Mouse (Mus musculus) CH12.LX (cell line): ENCODE measurements around the gene Chd9. TPM values are rescaled to one million over a fixed set of nuclear protein-coding genes. Genes with fewer than 3 reads are reported as not detected.

ENCODE experiments used
- DNase-seq: peaks from one replicate; pipeline ENCODE4 v3.0.0-alpha.2; 2013; ENCODE audit errors: extremely low read depth
- H3K27ac ChIP-seq: 2 replicates; pipeline ENCODE4 v1.5.1; 2012; ENCODE audit warnings: low read depth, mild to moderate bottlenecking, control low read depth, moderate library complexity; ENCODE audit not compliant: insufficient read depth
- H3K27me3 ChIP-seq: replicated peaks from 2 replicates; pipeline ENCODE3; 2012; ENCODE audit warnings: inconsistent platforms
- H3K36me3 ChIP-seq, 2 experiments: replicated peaks in 1 of 2; 2 replicates each; pipeline versions ENCODE3 to v1.6.1; 2012; ENCODE audit warnings: inconsistent platforms in 1 of 2, low read length in 1 of 2, mild to moderate bottlenecking in 1 of 2, mixed read lengths in 1 of 2, moderate library complexity in 1 of 2; ENCODE audit not compliant: control insufficient read depth in 1 of 2, insufficient read depth in 1 of 2
- H3K4me1 ChIP-seq, 2 experiments: 2 replicates each; pipeline ENCODE4 v1.6.1; 2012; ENCODE audit warnings: inconsistent platforms in 1 of 2, moderate library complexity in 1 of 2; ENCODE audit not compliant: insufficient read depth in 2 of 2, control insufficient read depth in 1 of 2
- H3K4me2 ChIP-seq: 2 replicates; pipeline ENCODE4 v1.6.1; 2012; ENCODE audit warnings: low read depth, mild to moderate bottlenecking, control low read depth; ENCODE audit not compliant: poor library complexity, insufficient read depth, severe bottlenecking
- H3K4me3 ChIP-seq, 3 experiments: fragments of 150-350 bp in 1 of 3; sonication (generic) in 1 of 3; replicated peaks in 1 of 3; 2 replicates each; pipeline versions ENCODE3 to v1.5.1; 2011 to 2012; ENCODE audit warnings: low read depth in 2 of 3, low read length in 2 of 3, mild to moderate bottlenecking in 2 of 3, moderate library complexity in 2 of 3, control low read depth in 1 of 3, improper control_type of control experiment in 1 of 3, inconsistent platforms in 1 of 3, mixed read lengths in 1 of 3; ENCODE audit not compliant: poor library complexity in 1 of 3
- H3K79me2 ChIP-seq: replicated peaks from 2 replicates; pipeline ENCODE4 v1.6.1; 2012; ENCODE audit warnings: mild to moderate bottlenecking, moderate library complexity; ENCODE audit not compliant: control insufficient read depth, poor library complexity, insufficient read depth, severe bottlenecking; ENCODE audit errors: extremely low read depth
- H3K9ac ChIP-seq: 2 replicates; pipeline ENCODE4 v1.6.1; 2012; ENCODE audit warnings: low read depth, mild to moderate bottlenecking, control low read depth, moderate library complexity; ENCODE audit not compliant: insufficient read depth
- H3K9me3 ChIP-seq: replicated peaks from 2 replicates; pipeline ENCODE3; 2012; ENCODE audit warnings: low read length, inconsistent platforms, mixed read lengths
- BHLHE40 ChIP-seq: IDR thresholded peaks from 2 replicates; pipeline ENCODE4 v1.6.1; 2011; ENCODE audit warnings: mild to moderate bottlenecking, low read depth, low read length, improper control_type of control experiment
- CHD1 ChIP-seq: IDR thresholded peaks from 2 replicates; pipeline ENCODE4 v1.6.1; 2012; ENCODE audit warnings: low read depth, low read length, improper control_type of control experiment, inconsistent platforms
- CHD2 ChIP-seq: IDR thresholded peaks from 2 replicates; pipeline ENCODE4 v1.6.1; 2011; ENCODE audit warnings: low read length, improper control_type of control experiment
- CTCF ChIP-seq, 2 experiments: IDR thresholded peaks in 1 of 2; conservative IDR thresholded peaks in 1 of 2; 2 replicates each; pipeline ENCODE4 v1.5.1; 2011 to 2012; ENCODE audit warnings: low read depth in 2 of 2, low read length in 2 of 2, improper control_type of control experiment in 1 of 2, inconsistent platforms in 1 of 2, mild to moderate bottlenecking in 1 of 2, moderate library complexity in 1 of 2
- E2F4 ChIP-seq: IDR thresholded peaks from 2 replicates; pipeline ENCODE4 v1.6.1; 2011; ENCODE audit warnings: low read depth, low read length, improper control_type of control experiment; ENCODE audit not compliant: insufficient replicate concordance
- EP300 ChIP-seq: IDR thresholded peaks from 2 replicates; pipeline ENCODE4 v1.6.1; 2011; ENCODE audit warnings: low read length, improper control_type of control experiment
- GABPA ChIP-seq: IDR thresholded peaks from 2 replicates; pipeline ENCODE4 v1.6.1; 2012; ENCODE audit warnings: low read depth, low read length, improper control_type of control experiment, inconsistent platforms; ENCODE audit not compliant: insufficient replicate concordance
- IRF4 ChIP-seq: IDR thresholded peaks from 2 replicates; pipeline ENCODE4 v1.6.1; 2014; ENCODE audit warnings: low read depth, mild to moderate bottlenecking, inconsistent platforms, low read length, improper control_type of control experiment
- JUN ChIP-seq: IDR thresholded peaks from 2 replicates; pipeline ENCODE4 v1.6.1; 2011; ENCODE audit warnings: low read depth, mild to moderate bottlenecking, low read length, improper control_type of control experiment, moderate library complexity; ENCODE audit not compliant: insufficient read depth
- KAT2A ChIP-seq: IDR thresholded peaks from 2 replicates; pipeline ENCODE4 v1.6.1; 2012; ENCODE audit warnings: low read length, improper control_type of control experiment, inconsistent platforms; ENCODE audit not compliant: insufficient replicate concordance
- MAFK ChIP-seq: IDR thresholded peaks from 2 replicates; pipeline ENCODE4 v1.6.1; 2011; ENCODE audit warnings: low read length, improper control_type of control experiment; ENCODE audit not compliant: insufficient replicate concordance
- MAZ ChIP-seq: IDR thresholded peaks from 2 replicates; pipeline ENCODE4 v1.6.1; 2012; ENCODE audit warnings: low read depth, mild to moderate bottlenecking, inconsistent platforms, low read length, improper control_type of control experiment, moderate library complexity
- MEF2A ChIP-seq: IDR thresholded peaks from 2 replicates; pipeline ENCODE4 v1.6.1; 2014; ENCODE audit warnings: low read depth, mild to moderate bottlenecking, inconsistent platforms, low read length, improper control_type of control experiment, borderline replicate concordance
- MXI1 ChIP-seq: IDR thresholded peaks from 2 replicates; pipeline ENCODE4 v1.6.1; 2011; ENCODE audit warnings: mild to moderate bottlenecking, low read depth, low read length, improper control_type of control experiment
- NELFE ChIP-seq: IDR thresholded peaks from 2 replicates; pipeline ENCODE4 v1.6.1; 2011; ENCODE audit warnings: low read depth, low read length, improper control_type of control experiment
- POLR2AphosphoS2 ChIP-seq: IDR thresholded peaks from 2 replicates; pipeline ENCODE4 v1.6.1; 2011; ENCODE audit warnings: low read depth, low read length, improper control_type of control experiment
- RAD21 ChIP-seq: IDR thresholded peaks from 2 replicates; pipeline ENCODE4 v1.6.1; 2011; ENCODE audit warnings: low read depth, mild to moderate bottlenecking, low read length, improper control_type of control experiment, moderate library complexity
- SMC3 ChIP-seq: IDR thresholded peaks from 2 replicates; pipeline ENCODE4 v1.6.1; 2011; ENCODE audit warnings: low read depth, low read length, improper control_type of control experiment
- TBP ChIP-seq: conservative IDR thresholded peaks from 2 replicates; pipeline ENCODE4 v1.6.1; 2011; ENCODE audit warnings: low read depth, low read length, improper control_type of control experiment
- TCF12 ChIP-seq: IDR thresholded peaks from 2 replicates; pipeline ENCODE4 v1.6.1; 2014; ENCODE audit warnings: low read depth, mild to moderate bottlenecking, inconsistent platforms, low read length, improper control_type of control experiment
- UBTF ChIP-seq: IDR thresholded peaks from 2 replicates; pipeline ENCODE4 v1.6.1; 2012; ENCODE audit warnings: low read depth, mild to moderate bottlenecking, inconsistent platforms, low read length, improper control_type of control experiment, moderate library complexity
- USF1 ChIP-seq: IDR thresholded peaks from 2 replicates; pipeline ENCODE4 v1.6.1; 2014; ENCODE audit warnings: low read depth, mild to moderate bottlenecking, inconsistent platforms, low read length, improper control_type of control experiment
- ZC3H11A ChIP-seq: IDR thresholded peaks from 2 replicates; pipeline ENCODE4 v1.6.1; 2012; ENCODE audit warnings: low read depth, mild to moderate bottlenecking, inconsistent platforms, low read length, improper control_type of control experiment
- ZMIZ1 ChIP-seq: IDR thresholded peaks from 2 replicates; pipeline ENCODE4 v1.6.1; 2012; ENCODE audit warnings: low read depth, mild to moderate bottlenecking, inconsistent platforms, low read length, improper control_type of control experiment
- ZNF384 ChIP-seq: IDR thresholded peaks from 2 replicates; pipeline ENCODE4 v1.6.1; 2012; ENCODE audit warnings: low read depth, low read length, improper control_type of control experiment, inconsistent platforms
- dilution Hi-C: fragments of 300-500 bp; cut with MboI; formaldehyde crosslinking; loops from 2 replicates; pipeline ENCODE4 v1.14.3; 2020; ENCODE audit warnings: low sequenced_read_pairs; ENCODE audit not compliant: extremely low pct_unique_long_range_greater_than_20kb, extremely low pct_ligation_motif_present
- in situ Hi-C: fragments of 300-500 bp; cut with MboI; formaldehyde crosslinking; loops from 3 replicates; pipeline ENCODE4 v1.14.3; 2019; ENCODE audit warnings: low sequenced_read_pairs, low pct_ligation_motif_present, low pct_unique_long_range_greater_than_20kb, mixed read lengths
- polyA plus RNA-seq: library from polyadenylated mRNA; unstranded; fragments of >175 nt; gene quantifications from 2 replicates; pipeline ENCODE4 v1.2.1, GENCODE M21; 2012; ENCODE audit warnings: low read depth; ENCODE audit not compliant: insufficient read length
- total RNA-seq, 2 experiments: library from RNA; depleted of rRNA; stranded (reverse); fragments of 300-350 nt in 1 of 2; fragments of >200 nt in 1 of 2; gene quantifications; 2 replicates each; pipeline ENCODE4 v1.2.3; 2012 to 2014

The Chd9 gene
- total and polyA plus RNA-seq, 3 experiments = 12.7 to 188 (median 15.1) TPM

- no peaks in the 10 kb centered on the region for H3K36me3 ChIP-seq
- dilution Hi-C loops (no loop called here), in situ Hi-C loops (no loop called here)
- peaks cover 2% of the 10 kb centered on the region for H3K9me3 ChIP-seq
- TF ChIP-seq RAD21 (no peak), MAFK (no peak), BHLHE40 (no peak), JUN (no peak), USF1 (no peak), POLR2AphosphoS2 (no peak), ZMIZ1 (no peak), GABPA (no peak), EP300 (no peak), NELFE (no peak), UBTF (no peak)
- no peak overlapping the region for H3K4me2 ChIP-seq
- no peak overlapping the region for H3K4me3 ChIP-seq
- 0 out of 4 replicates have a peak, but pooled peaks cover 0 to 6% of the 10 kb centered on the region in 2 experiments for H3K4me1 ChIP-seq
- no peaks in the 10 kb centered on the region for H3K27me3 ChIP-seq
- H3K79me2 ChIP-seq = no peaks in the 10 kb centered on the region
- no peak for DNase-seq
- no peak overlapping the region for H3K27ac ChIP-seq
- no peak overlapping the region for H3K9ac ChIP-seq
Observed at GRCm38 (mm10) chr8:90816061-90816882, 11.9 kb upstream of the Chd9 start.

GRCm38 (mm10) chr8:90817293-90817692 lies 10.9 kb upstream of the Chd9 start, which contains the start of gene Gm19935:
Gene Gm19935, minus strand, starts transcription at chr8:90817393.
- Histone ChIP-seq H3K79me2 (no peaks in the 10 kb centered on the region), H3K9ac (no peak within 1 kb of the TSS), H3K4me2 (no peak within 1 kb of the TSS), H3K4me3 (no peak within 1 kb of the TSS), H3K27ac (no peak within 1 kb of the TSS), H3K4me1 (peaks cover 3 to 9% of the 10 kb centered on the region in 2 experiments), H3K36me3 (no peaks in the 10 kb centered on the region), H3K9me3 (peaks cover 2% of the 10 kb centered on the region), H3K27me3 (no peaks in the 10 kb centered on the region)
- in situ Hi-C loops = no loop called here
- dilution Hi-C loops = no loop called here
- no peak for DNase-seq
- TF ChIP-seq TBP = no peak
- TF ChIP-seq CHD1 = no peak
- no peak for TF ChIP-seq POLR2AphosphoS2
- TF ChIP-seq ZC3H11A = no peak
- no peak for TF ChIP-seq UBTF
- no peak for TF ChIP-seq SMC3
- no peak for TF ChIP-seq ZNF384
- no peak for TF ChIP-seq E2F4
- no peak for TF ChIP-seq CHD2
- TF ChIP-seq GABPA = no peak
- TF ChIP-seq MEF2A = no peak
- TF ChIP-seq IRF4 = no peak
- no peak for TF ChIP-seq MAFK
- no peak for TF ChIP-seq TCF12
- TF ChIP-seq MXI1 = no peak
- TF ChIP-seq CTCF (conservative IDR thresholded peaks at IDR 0.05 in 1 of 2, IDR thresholded peaks at IDR 0.05 in 1 of 2; ENCODE audit: low read depth in 2 of 2, low read length in 2 of 2) = no peak
- TF ChIP-seq NELFE = no peak
- no peak for TF ChIP-seq MAZ
- TF ChIP-seq KAT2A = no peak
- TF ChIP-seq ZMIZ1 = no peak
- TF ChIP-seq, all 38 proteins: peak for 0
